Mouse (Mus musculus) kidney, embryonic 16.5 days (tissue): ENCODE results near the gene Suv39h2. TPM values are rescaled to one million over a fixed set of nuclear protein-coding genes. Genes with fewer than 3 reads are reported as not detected.
A peak's percentile ranks its signal among the peaks of the same experiment; 100 is the strongest.

ENCODE experiments used
- ATAC-seq: fragments of 200-750 bp; cut with Nextera tagmentation; 2 replicates; pipeline ENCODE4 v1.8.0; 2017; ENCODE audit warnings: moderate TSS enrichment; ENCODE audit not compliant: low FRiP score, low TSS enrichment
- H3K27ac ChIP-seq: fragments of 300-500 bp; sonication (generic); 2 replicates; pipeline ENCODE4 v1.5.1; 2014; ENCODE audit warnings: low read length
- H3K27me3 ChIP-seq: fragments of 300-500 bp; sonication (generic); 2 replicates; pipeline ENCODE4 v1.6.1; 2014; ENCODE audit warnings: low read length, control low read depth, mixed read lengths; ENCODE audit not compliant: insufficient read depth
- H3K36me3 ChIP-seq: fragments of 300-500 bp; sonication (generic); 2 replicates; pipeline ENCODE4 v1.6.1; 2014; ENCODE audit warnings: low read length, control low read depth, mixed read lengths; ENCODE audit not compliant: insufficient read depth
- H3K4me1 ChIP-seq: fragments of 300-500 bp; sonication (generic); 2 replicates; pipeline ENCODE4 v1.6.1; 2014; ENCODE audit warnings: low read length, control low read depth, mixed read lengths; ENCODE audit not compliant: insufficient read depth
- H3K4me2 ChIP-seq: fragments of 300-500 bp; sonication (generic); replicated peaks from 2 replicates; pipeline ENCODE4 v1.6.1; 2014; ENCODE audit warnings: low read depth, low read length
- H3K4me3 ChIP-seq: fragments of 300-500 bp; sonication (generic); 2 replicates; pipeline ENCODE4 v1.5.1; 2014; ENCODE audit warnings: mild to moderate bottlenecking, low read length
- H3K9ac ChIP-seq: fragments of 300-500 bp; sonication (generic); replicated peaks from 2 replicates; pipeline ENCODE4 v1.6.1; 2014; ENCODE audit warnings: low read length
- H3K9me3 ChIP-seq: fragments of 300-500 bp; sonication (generic); 2 replicates; pipeline ENCODE4 v1.6.1; 2016; ENCODE audit warnings: low read length, control low read depth
- WGBS: fragments of 180-500 bp; shearing (Covaris S2); extraction: QIAGEN DNeasy Blood & Tissue Kit; methylation state at CpG from one replicate; pipeline ENCODE4 v1.1.7; 2014; 5-methylcytosine and 5-hydroxymethylcytosine counted together
- polyA plus RNA-seq: library from polyadenylated mRNA; unstranded; fragments of >200 nt; fragmentation: Nextera tagmentation; extraction: Ambion mirVana; gene quantifications from 2 replicates; pipeline ENCODE4 v1.2.1, GENCODE M21; 2015

Gene Suv39h2
- polyA plus RNA-seq, 1 experiment from 2014 or later = 14.2 TPM

- 45% methylated on average over 3 of the region's 3 CpGs for WGBS
- Histone ChIP-seq H3K4me3 (peak overlapping the region; percentile 87; the same call in 1 of the 2 replicates), H3K4me1 (peaks cover 18% of the 10 kb centered on the region), H3K9me3 (no peaks in the 10 kb centered on the region), H3K4me2 (peak overlapping the region; percentile 60), H3K27ac (peak overlapping the region; percentile 72; the same call in 1 of the 2 replicates), H3K9ac (no peak overlapping the region; the same call in 1 of the 2 replicates), H3K27me3 (no peaks in the 10 kb centered on the region), H3K36me3 (no peaks in the 10 kb centered on the region)
- ATAC-seq = no peak
Observed at GRCm38 (mm10) chr2:3475746-3476251, 968 bp upstream of the Suv39h2 start.

GRCm38 (mm10) chr2:3474361-3474805 is 448 bp downstream of the Suv39h2 start:
- under 1% methylated on average over 45 of the region's 46 CpGs for WGBS
- no peaks in the 10 kb centered on the region for H3K27me3 ChIP-seq
- H3K4me2 ChIP-seq = peak overlapping the region; percentile 60
- peaks cover 18% of the 10 kb centered on the region for H3K4me1 ChIP-seq
- peak overlapping the region; percentile 90 for H3K27ac ChIP-seq
- peak; percentile 83 for ATAC-seq
- peak overlapping the region; percentile 86 for H3K9ac ChIP-seq
- H3K4me3 ChIP-seq = peak overlapping the region; percentile 87
- no peaks in the 10 kb centered on the region for H3K9me3 ChIP-seq
- peaks cover 6% of the 10 kb centered on the region; the same call in 1 of the 2 replicates for H3K36me3 ChIP-seq

- under 1% methylated on average over 12 of the region's 12 CpGs for WGBS
- ATAC-seq = no peak
- peaks cover 6% of the 10 kb centered on the region; the same call in 1 of the 2 replicates for H3K36me3 ChIP-seq
Observed at GRCm38 (mm10) chr2:3473891-3474290, 940 bp downstream of the Suv39h2 start.

GRCm38 (mm10) chr2:3456590-3456989 is 18.2 kb downstream of the Suv39h2 start:
- Histone ChIP-seq H3K27ac (no peak overlapping the region), H3K36me3 (peaks cover 29% of the 10 kb centered on the region), H3K27me3 (no peaks in the 10 kb centered on the region), H3K4me2 (no peak overlapping the region), H3K9me3 (no peaks in the 10 kb centered on the region), H3K4me3 (no peak overlapping the region), H3K9ac (no peak overlapping the region), H3K4me1 (no peaks in the 10 kb centered on the region)
- WGBS = 83% methylated on average over 4 of the region's 4 CpGs
- no peak for ATAC-seq

More at GRCm38 (mm10) chr2:3473891-3474290, 940 bp downstream of the Suv39h2 start:
- peak overlapping the region; percentile 90 for H3K27ac ChIP-seq
- peak overlapping the region; percentile 60 for H3K4me2 ChIP-seq
- H3K27me3 ChIP-seq = no peaks in the 10 kb centered on the region
- peak overlapping the region; percentile 86 for H3K9ac ChIP-seq
- peak overlapping the region; percentile 87 for H3K4me3 ChIP-seq
- no peaks in the 10 kb centered on the region for H3K9me3 ChIP-seq
- peaks cover 18% of the 10 kb centered on the region for H3K4me1 ChIP-seq

GRCm38 (mm10) chr2:3453096-3453495 is 21.7 kb downstream of the Suv39h2 start:
- no peak for ATAC-seq
- peaks cover 18% of the 10 kb centered on the region for H3K36me3 ChIP-seq
- no peak overlapping the region for H3K4me2 ChIP-seq
- no peak overlapping the region for H3K27ac ChIP-seq
- no peaks in the 10 kb centered on the region for H3K9me3 ChIP-seq
- H3K27me3 ChIP-seq = no peaks in the 10 kb centered on the region
- H3K4me3 ChIP-seq = no peak overlapping the region
- H3K9ac ChIP-seq = no peak overlapping the region
- WGBS = 95% methylated on average over 3 of the region's 3 CpGs
- H3K4me1 ChIP-seq = no peaks in the 10 kb centered on the region

GRCm38 (mm10) chr2:3449431-3449830 is 25.4 kb downstream of the Suv39h2 start:
- ATAC-seq = no peak
- Histone ChIP-seq H3K27ac (no peak overlapping the region), H3K4me3 (no peak overlapping the region), H3K4me2 (no peak overlapping the region), H3K36me3 (peaks cover 12% of the 10 kb centered on the region), H3K9me3 (no peaks in the 10 kb centered on the region), H3K9ac (no peak overlapping the region), H3K4me1 (0 out of 2 replicates have a peak, but pooled peaks cover 6% of the 10 kb centered on the region), H3K27me3 (no peaks in the 10 kb centered on the region)
- WGBS = 75% methylated on average over 2 of the region's 2 CpGs

- Histone ChIP-seq H3K4me3 (no peak overlapping the region), H3K4me2 (no peak overlapping the region), H3K9me3 (no peaks in the 10 kb centered on the region), H3K36me3 (0 out of 2 replicates have a peak, but pooled peaks cover 3% of the 10 kb centered on the region), H3K27me3 (no peaks in the 10 kb centered on the region), H3K27ac (no peak overlapping the region), H3K9ac (no peak overlapping the region), H3K4me1 (0 out of 2 replicates have a peak, but pooled peaks cover 6% of the 10 kb centered on the region)
- WGBS = 39% methylated on average over 4 of the region's 4 CpGs
- peak; percentile 43; the same call in 1 of the 2 replicates for ATAC-seq
Observed at GRCm38 (mm10) chr2:3445984-3446383, 28.8 kb downstream of the Suv39h2 start.

GRCm38 (mm10) chr2:3444206-3444605 is 30.6 kb downstream of the Suv39h2 start:
- H3K36me3 ChIP-seq = 0 out of 2 replicates have a peak, but pooled peaks cover 5% of the 10 kb centered on the region
- H3K27ac ChIP-seq = no peak overlapping the region
- no peak overlapping the region for H3K4me3 ChIP-seq
- WGBS = 82% methylated on average over 7 of the region's 7 CpGs
- 0 out of 2 replicates have a peak, but pooled peaks cover 6% of the 10 kb centered on the region for H3K4me1 ChIP-seq
- H3K9me3 ChIP-seq = no peaks in the 10 kb centered on the region
- ATAC-seq = no peak
- H3K4me2 ChIP-seq = no peak overlapping the region
- H3K9ac ChIP-seq = no peak overlapping the region
- H3K27me3 ChIP-seq = no peaks in the 10 kb centered on the region

- Histone ChIP-seq H3K27ac (no peak overlapping the region), H3K4me1 (no peaks in the 10 kb centered on the region), H3K27me3 (no peaks in the 10 kb centered on the region), H3K4me2 (no peak overlapping the region), H3K9me3 (no peaks in the 10 kb centered on the region), H3K36me3 (0 out of 2 replicates have a peak, but pooled peaks cover 5% of the 10 kb centered on the region), H3K9ac (no peak overlapping the region), H3K4me3 (no peak overlapping the region)
- ATAC-seq = no peak
- 66% methylated on average over 7 of the region's 7 CpGs for WGBS
Observed at GRCm38 (mm10) chr2:3437956-3438355, 36.9 kb downstream of the Suv39h2 start.

GRCm38 (mm10) chr2:3435369-3436061 is 39.3 kb downstream of the Suv39h2 start:
- ATAC-seq = peak; percentile 61; the same call in 1 of the 2 replicates
- 0 out of 2 replicates have a peak, but pooled peaks cover 3% of the 10 kb centered on the region for H3K36me3 ChIP-seq
- no peak overlapping the region for H3K4me3 ChIP-seq
- no peak overlapping the region for H3K4me2 ChIP-seq
- H3K27ac ChIP-seq = no peak overlapping the region
- 60% methylated on average over 6 of the region's 6 CpGs for WGBS
- H3K9me3 ChIP-seq = no peaks in the 10 kb centered on the region
- H3K9ac ChIP-seq = no peak overlapping the region
- H3K4me1 ChIP-seq = no peaks in the 10 kb centered on the region
- H3K27me3 ChIP-seq = no peaks in the 10 kb centered on the region
